Mouse (Mus musculus) E14TG2a.4 (cell line): Measurements from ENCODE around the gene Sowahb.

ENCODE experiments used
- H3K27me3 ChIP-seq: 2 replicates; pipeline ENCODE4 v1.6.1; 2014; ENCODE audit warnings: low read length, control low read depth; ENCODE audit not compliant: insufficient read depth
- H3K36me3 ChIP-seq: 2 replicates; pipeline ENCODE4 v1.6.1; 2014; ENCODE audit warnings: low read length, control low read depth; ENCODE audit not compliant: insufficient read depth
- H3K4me1 ChIP-seq: replicated peaks from 2 replicates; pipeline ENCODE4 v1.6.1; 2014; ENCODE audit warnings: low read depth, low read length, control low read depth
- H3K4me3 ChIP-seq: replicated peaks from 2 replicates; pipeline ENCODE4 v1.5.1; 2014; ENCODE audit warnings: mild to moderate bottlenecking, low read length
- H3K9me3 ChIP-seq: 2 replicates; pipeline ENCODE4 v1.6.1; 2014; ENCODE audit warnings: low read length, control low read depth
- CTCF ChIP-seq: conservative IDR thresholded peaks from 2 replicates; pipeline ENCODE4 v1.5.1; 2014; ENCODE audit warnings: low read length
- NANOG ChIP-seq: IDR thresholded peaks from 2 replicates; pipeline ENCODE4 v1.6.1; 2014; ENCODE audit warnings: borderline replicate concordance, low read length, mixed read lengths
- POU5F1 ChIP-seq: IDR thresholded peaks from 2 replicates; pipeline ENCODE4 v1.6.1; 2014; ENCODE audit warnings: low read length, borderline replicate concordance

Sowahb gene

DNA sequence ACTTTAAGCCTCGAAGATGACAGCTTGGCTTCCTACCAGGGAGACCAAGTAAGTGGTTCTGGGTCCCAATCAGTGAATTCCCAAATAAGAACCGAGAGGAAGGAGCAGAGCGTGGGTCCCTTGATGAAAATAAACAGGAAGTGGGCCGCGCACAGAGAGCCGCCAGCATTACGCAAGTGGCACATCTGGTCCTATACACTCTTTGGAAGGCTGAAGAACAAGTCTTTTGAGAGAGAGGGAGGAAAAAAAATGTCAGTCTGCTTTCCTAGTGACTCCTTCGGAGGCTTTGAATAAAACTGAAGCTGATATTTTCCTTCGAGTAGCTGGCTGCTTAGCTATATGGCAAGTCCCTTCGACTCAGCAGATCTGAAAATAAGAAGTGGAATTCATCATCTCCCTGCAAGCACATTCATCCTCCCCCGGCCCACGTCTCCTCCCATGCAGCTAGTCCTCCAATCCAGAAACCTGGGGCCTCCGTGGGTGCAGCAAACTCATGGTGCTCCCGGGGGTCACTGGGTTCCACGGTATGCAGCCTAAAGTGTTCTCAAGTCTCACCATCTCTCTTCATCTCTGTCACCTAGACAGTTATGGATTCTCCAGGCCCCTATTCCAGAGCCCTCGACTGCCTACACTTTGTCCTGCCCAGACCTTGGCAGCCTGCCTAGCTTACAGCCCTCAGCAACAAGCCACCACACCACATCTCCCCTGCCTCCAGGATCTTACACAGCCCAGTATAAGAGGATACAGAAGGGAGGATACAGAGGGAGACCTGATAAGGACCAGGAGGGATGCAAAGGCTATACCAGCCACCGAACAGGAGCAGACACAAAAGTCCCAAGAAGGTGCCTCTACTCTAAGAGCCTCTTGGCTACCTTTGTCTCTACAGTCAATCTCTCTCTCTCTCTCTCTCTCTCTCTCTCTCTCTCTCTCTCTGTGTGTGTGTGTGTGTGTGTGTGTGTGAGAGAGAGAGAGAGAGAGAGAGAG lies 43.8 kb downstream of the Sowahb start:
- Histone ChIP-seq H3K36me3 (no peaks in the 10 kb centered on the region), H3K9me3 (no peaks in the 10 kb centered on the region), H3K4me3 (no peak overlapping the region), H3K27me3 (peaks cover 8% of the 10 kb centered on the region; the same call in 1 of the 2 replicates), H3K4me1 (peaks cover 11% of the 10 kb centered on the region)
- no peak for TF ChIP-seq CTCF
- TF ChIP-seq POU5F1: no peak
- no peak for TF ChIP-seq NANOG

DNA sequence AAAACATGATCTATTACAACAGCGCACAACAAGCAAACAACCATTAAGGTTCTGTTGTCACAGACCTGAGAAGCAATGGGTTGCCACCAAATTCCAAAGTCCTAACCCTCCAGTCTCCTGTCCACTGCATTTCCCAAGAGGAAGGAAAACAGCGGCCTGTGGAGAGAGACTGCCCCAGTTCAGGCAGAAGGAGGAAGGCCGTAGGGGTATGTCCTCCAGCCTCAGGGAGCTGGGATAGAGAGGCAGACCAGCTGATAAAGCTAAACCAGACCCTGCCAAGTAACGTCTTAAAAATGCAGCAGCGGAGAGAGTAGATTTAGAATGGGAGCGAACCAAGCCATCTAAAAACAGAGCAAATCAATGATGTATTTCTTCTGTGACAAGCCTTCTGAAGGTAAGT lies 44.8 kb downstream of the Sowahb start:
- H3K9me3 ChIP-seq: no peaks in the 10 kb centered on the region
- no peak overlapping the region for H3K4me3 ChIP-seq
- H3K4me1 ChIP-seq: peaks cover 7% of the 10 kb centered on the region
- peaks cover 8% of the 10 kb centered on the region; the same call in 1 of the 2 replicates for H3K27me3 ChIP-seq
- no peak for TF ChIP-seq NANOG
- no peak for TF ChIP-seq POU5F1
- no peak for TF ChIP-seq CTCF
- no peaks in the 10 kb centered on the region for H3K36me3 ChIP-seq

DNA sequence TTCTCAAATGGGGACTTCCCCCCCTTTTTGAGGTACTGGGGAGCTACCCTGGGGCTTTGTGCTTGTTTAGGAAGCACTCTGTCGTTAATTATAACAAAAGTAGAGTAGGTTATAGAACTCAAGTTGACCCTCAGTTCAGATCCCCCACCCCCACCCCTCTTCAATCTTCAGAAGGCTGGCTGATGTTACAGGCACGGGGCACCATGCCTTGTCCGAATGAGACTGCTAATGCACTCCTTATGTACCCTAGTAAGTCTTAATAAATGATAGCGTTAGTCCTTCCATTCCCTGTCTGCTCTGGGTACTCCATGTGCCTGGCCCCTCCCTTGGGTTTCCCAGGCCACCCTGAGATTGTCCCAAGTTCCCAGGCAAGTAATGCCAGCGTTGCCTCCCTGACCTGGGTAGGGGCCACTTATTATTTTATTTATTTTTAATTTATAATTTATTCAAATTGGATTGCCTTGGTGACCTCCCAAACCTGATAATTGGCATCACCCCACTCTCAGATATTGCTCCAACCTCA lies 46.3 kb downstream of the Sowahb start:
- no peak for TF ChIP-seq NANOG
- TF ChIP-seq POU5F1: no peak
- TF ChIP-seq CTCF: no peak
- Histone ChIP-seq H3K4me3 (no peak overlapping the region), H3K4me1 (no peaks in the 10 kb centered on the region; the same call in 1 of the 2 replicates), H3K27me3 (peaks cover 8% of the 10 kb centered on the region; the same call in 1 of the 2 replicates), H3K36me3 (no peaks in the 10 kb centered on the region), H3K9me3 (no peaks in the 10 kb centered on the region)

DNA sequence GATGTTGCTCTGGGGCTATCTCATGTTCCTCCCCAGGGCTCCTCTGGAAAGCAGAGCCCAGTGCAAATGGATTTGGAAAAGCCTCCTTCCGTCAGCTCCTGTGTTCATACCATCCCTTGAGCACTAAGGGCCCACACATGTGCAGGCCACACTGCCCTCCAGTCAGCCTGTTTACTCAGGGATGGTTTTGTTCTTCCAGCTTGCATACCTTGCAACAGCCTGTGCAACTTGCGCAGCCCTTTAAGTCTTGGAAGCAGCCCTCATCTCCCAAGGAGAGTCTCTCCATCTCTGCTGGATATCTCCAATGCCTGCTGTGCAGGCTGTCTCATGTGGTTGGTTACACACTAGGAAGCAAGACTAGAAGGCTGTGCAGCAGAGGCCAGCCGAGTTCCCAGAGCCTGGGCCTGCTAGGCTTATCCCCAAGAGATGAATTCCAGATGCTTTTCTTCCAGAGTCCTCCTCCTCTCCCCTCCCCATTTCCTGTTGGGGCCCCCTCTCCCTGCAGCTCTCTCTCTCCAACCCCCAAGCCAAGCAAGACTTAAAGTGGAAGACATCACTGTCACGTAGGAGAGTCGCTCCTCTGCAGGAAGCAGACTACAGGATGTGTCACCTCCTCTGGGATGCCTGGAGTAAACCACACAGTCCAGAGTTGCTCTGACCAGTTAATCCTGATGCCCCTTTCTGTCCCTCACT lies 47.2 kb downstream of the Sowahb start:
- H3K4me3 ChIP-seq: no peak overlapping the region
- no peak for TF ChIP-seq POU5F1
- TF ChIP-seq CTCF: no peak
- no peak for TF ChIP-seq NANOG
- H3K9me3 ChIP-seq: no peaks in the 10 kb centered on the region
- H3K27me3 ChIP-seq: peaks cover 8% of the 10 kb centered on the region; the same call in 1 of the 2 replicates
- H3K4me1 ChIP-seq: peaks cover 1% of the 10 kb centered on the region; the same call in 1 of the 2 replicates
- H3K36me3 ChIP-seq: no peaks in the 10 kb centered on the region

DNA sequence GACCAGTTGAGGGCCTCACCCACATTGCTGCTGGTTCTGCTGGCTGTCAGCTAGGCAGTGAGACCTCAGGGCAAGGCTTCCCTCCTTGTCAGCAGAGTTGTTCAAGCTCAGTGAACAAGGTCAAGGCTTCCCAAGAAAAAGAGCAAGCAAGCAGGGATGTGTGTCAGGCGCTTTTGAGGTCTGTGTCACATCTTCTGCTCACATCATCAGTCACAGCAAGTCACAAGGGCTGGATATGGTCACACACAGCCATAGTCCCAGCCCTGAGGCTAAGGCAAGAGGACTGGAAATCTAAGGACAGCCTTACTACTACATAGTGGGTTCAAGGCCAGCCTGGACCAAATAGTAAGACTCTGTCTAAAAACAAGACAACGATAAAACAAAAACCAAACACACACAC lies 50.0 kb downstream of the Sowahb start:
- no peak for TF ChIP-seq POU5F1
- no peak for TF ChIP-seq CTCF
- TF ChIP-seq NANOG: no peak

DNA sequence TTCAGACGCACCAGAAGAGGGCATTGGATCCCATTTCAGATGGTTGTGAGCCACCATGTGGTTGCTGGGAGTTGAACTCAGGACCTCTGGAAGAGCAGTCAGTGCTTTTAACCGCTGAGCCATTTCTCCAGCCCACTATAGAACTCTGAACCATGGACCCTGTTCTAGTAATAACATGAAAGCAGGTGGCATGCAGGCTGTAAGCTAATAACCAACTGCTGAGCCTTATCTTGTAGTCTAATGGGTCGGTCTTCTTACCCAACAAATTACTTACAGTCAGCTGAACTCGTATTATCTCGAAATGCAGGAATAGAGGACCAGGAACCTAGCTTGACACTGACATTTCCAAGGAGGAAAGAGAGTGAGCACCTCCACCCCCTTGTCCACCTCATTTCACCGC lies 50.5 kb downstream of the Sowahb start:
- H3K9me3 ChIP-seq: no peaks in the 10 kb centered on the region
- H3K4me1 ChIP-seq: peaks cover 15% of the 10 kb centered on the region
- TF ChIP-seq NANOG (no peak), POU5F1 (no peak), CTCF (no peak)

More for the DNA sequence above, 50.0 kb downstream of the Sowahb start:
- Histone ChIP-seq H3K4me1 (peaks cover 9% of the 10 kb centered on the region), H3K4me3 (no peak overlapping the region), H3K27me3 (no peaks in the 10 kb centered on the region), H3K36me3 (no peaks in the 10 kb centered on the region), H3K9me3 (no peaks in the 10 kb centered on the region)

DNA sequence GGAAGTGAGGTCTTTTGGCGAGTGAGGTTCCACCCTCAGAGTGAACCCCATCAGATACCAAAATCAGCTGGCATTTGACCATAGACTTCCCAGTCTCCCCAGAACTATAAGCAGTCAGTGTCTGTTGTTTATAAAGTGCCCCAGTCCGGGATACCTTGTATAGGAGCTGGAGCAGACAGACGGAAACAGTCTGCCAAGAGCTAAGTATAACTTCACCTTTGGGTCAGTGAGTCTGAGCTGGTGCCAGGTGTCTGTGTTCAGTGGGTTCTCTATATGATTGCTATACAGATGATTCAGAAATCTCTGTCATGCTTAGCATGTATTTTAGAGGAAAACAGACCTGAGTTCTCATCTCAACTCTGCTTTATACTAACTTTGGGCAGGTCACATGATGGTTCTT lies 52.7 kb downstream of the Sowahb start:
- H3K36me3 ChIP-seq: no peaks in the 10 kb centered on the region
- no peak for TF ChIP-seq NANOG
- no peak for TF ChIP-seq CTCF
- TF ChIP-seq POU5F1: no peak
- H3K9me3 ChIP-seq: no peaks in the 10 kb centered on the region
- H3K4me1 ChIP-seq: peaks cover 35% of the 10 kb centered on the region
- no peak overlapping the region for H3K4me3 ChIP-seq
- H3K27me3 ChIP-seq: no peaks in the 10 kb centered on the region

More for the DNA sequence above, 50.5 kb downstream of the Sowahb start:
- Histone ChIP-seq H3K27me3 (no peaks in the 10 kb centered on the region), H3K36me3 (no peaks in the 10 kb centered on the region), H3K4me3 (no peak overlapping the region)
